Mouse (Mus musculus): ENCODE measurements at regions not wholly inside any gene's neighbourhood (a gene's known extent, or its start where the extent isn't known, plus 50 kb on each side); places are given as distances from the start of the nearest gene placed in this dataset.

DNA sequence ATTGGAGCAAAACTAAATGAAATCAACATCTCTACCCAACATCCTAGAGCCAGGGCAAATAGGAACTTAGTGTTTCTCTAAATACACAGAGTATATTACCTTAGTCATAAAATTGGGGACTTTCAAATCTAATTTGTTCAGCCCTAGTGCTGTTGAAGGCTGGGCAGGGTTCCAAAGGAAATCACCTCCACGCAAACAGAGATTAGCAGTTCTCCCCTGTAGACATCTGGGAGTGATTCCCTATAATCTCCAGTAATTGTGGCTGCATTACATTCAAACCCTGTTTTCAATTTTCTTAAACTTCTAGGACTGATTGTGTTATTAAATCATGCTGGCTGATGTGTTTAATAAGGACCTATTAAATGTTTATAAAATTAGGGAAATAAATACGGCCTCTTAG, 519.7 kb downstream of the Ebf1 start:
- no peak overlapping the region for H3K4me2 ChIP-seq (replicated peaks; ENCODE audit: low read depth)

DNA sequence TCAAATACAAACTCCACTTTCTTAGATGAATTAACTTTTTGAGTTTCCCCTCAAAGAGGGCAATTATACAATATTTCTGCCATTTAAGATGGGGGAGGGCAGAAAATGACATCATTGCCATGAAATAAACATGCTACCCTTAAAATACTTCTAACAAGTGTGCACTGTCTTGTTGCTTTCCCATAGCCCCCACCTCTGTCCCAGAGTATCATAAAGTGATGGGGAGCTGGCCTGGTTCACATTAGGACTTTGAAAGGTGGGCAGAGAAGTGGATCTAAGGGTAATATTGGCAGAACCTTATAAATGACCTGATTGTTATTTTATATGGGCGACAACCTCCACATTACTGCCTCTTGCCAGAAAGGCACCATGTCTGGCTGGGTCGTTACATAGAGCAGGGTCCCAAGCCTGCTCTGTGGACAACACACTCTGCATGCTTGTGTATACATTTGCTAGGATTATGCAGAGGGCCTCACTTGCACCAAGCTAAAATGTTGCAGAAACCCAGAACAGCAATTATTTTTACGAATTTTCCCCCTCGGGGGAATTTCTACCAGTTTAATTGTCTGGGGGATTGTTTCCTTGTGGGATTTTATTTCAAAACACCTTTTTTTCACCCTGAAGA, 521.3 kb downstream of the Ebf1 start:
- Histone ChIP-seq H3K36me3 (ENCODE audit: control insufficient read depth, insufficient read depth) (no peaks in the 10 kb centered on the region), H3K9ac (ENCODE audit: low read depth, low read length) (no peak overlapping the region), H3K4me1 (replicated peaks; ENCODE audit: control insufficient read depth, insufficient read depth, low read length) (no peaks in the 10 kb centered on the region), H3K4me3 (ENCODE audit: low read depth, low read length) (no peak overlapping the region), H3K27me3 (replicated peaks; ENCODE audit: control insufficient read depth, insufficient read depth, low read length) (no peaks in the 10 kb centered on the region), H3K9me3 (ENCODE audit: control insufficient read depth) (no peaks in the 10 kb centered on the region), H3K27ac (ENCODE audit: low read depth, low read length) (no peak overlapping the region), H3K4me2 (replicated peaks; ENCODE audit: low read depth) (no peak overlapping the region)
- no peak for TF ChIP-seq CTCF (IDR thresholded peaks at IDR 0.05; ENCODE audit: low read depth)
- WGBS: 77% methylated on average over 4 of the region's 4 CpGs
- ATAC-seq: no peak

More for the DNA sequence above, 519.7 kb downstream of the Ebf1 start:
- no peak overlapping the region for H3K4me3 ChIP-seq (ENCODE audit: low read depth, low read length)
- no peaks in the 10 kb centered on the region for H3K9me3 ChIP-seq (ENCODE audit: control insufficient read depth)
- H3K27ac ChIP-seq (ENCODE audit: low read depth, low read length): no peak overlapping the region
- H3K36me3 ChIP-seq (ENCODE audit: control insufficient read depth, insufficient read depth): no peaks in the 10 kb centered on the region
- no peaks in the 10 kb centered on the region for H3K27me3 ChIP-seq (replicated peaks; ENCODE audit: control insufficient read depth, insufficient read depth, low read length)
- no peak for TF ChIP-seq CTCF (IDR thresholded peaks at IDR 0.05; ENCODE audit: low read depth)
- 62% methylated on average over 2 of the region's 2 CpGs for WGBS
- ATAC-seq: no peak
- H3K9ac ChIP-seq (ENCODE audit: low read depth, low read length): no peak overlapping the region
- H3K4me1 ChIP-seq (replicated peaks; ENCODE audit: control insufficient read depth, insufficient read depth, low read length): no peaks in the 10 kb centered on the region

DNA sequence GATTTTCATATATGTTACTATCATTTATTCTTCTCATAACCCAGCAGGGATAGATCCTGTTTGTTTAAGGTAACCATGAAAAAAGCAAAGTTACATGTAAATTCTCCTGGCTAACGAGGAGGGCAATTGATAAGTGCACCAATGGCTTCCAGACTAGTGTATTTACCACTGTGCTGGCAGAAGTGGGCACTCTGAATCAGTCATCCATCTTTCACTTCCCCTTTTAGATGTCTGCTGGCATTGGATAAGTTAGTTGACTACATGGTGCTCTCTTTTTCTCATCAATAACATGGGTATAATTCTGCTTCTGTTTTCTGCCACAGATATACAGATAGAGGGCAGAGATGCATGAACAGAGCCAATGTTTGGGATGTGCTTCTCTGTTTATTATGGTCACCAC, 523.4 kb downstream of the Ebf1 start:
- no peak overlapping the region for H3K9ac ChIP-seq (ENCODE audit: low read depth, low read length)
- WGBS: 70% methylated on average over 1 of the region's 1 CpGs
- H3K9me3 ChIP-seq (ENCODE audit: control insufficient read depth): no peaks in the 10 kb centered on the region
- H3K27me3 ChIP-seq (replicated peaks; ENCODE audit: control insufficient read depth, insufficient read depth, low read length): no peaks in the 10 kb centered on the region
- ATAC-seq: no peak
- no peak for TF ChIP-seq CTCF (IDR thresholded peaks at IDR 0.05; ENCODE audit: low read depth)
- no peak overlapping the region for H3K4me2 ChIP-seq (replicated peaks; ENCODE audit: low read depth)
- no peaks in the 10 kb centered on the region for H3K4me1 ChIP-seq (replicated peaks; ENCODE audit: control insufficient read depth, insufficient read depth, low read length)
- H3K27ac ChIP-seq (ENCODE audit: low read depth, low read length): no peak overlapping the region
- no peak overlapping the region for H3K4me3 ChIP-seq (ENCODE audit: low read depth, low read length)
- H3K36me3 ChIP-seq (ENCODE audit: control insufficient read depth, insufficient read depth): no peaks in the 10 kb centered on the region

DNA sequence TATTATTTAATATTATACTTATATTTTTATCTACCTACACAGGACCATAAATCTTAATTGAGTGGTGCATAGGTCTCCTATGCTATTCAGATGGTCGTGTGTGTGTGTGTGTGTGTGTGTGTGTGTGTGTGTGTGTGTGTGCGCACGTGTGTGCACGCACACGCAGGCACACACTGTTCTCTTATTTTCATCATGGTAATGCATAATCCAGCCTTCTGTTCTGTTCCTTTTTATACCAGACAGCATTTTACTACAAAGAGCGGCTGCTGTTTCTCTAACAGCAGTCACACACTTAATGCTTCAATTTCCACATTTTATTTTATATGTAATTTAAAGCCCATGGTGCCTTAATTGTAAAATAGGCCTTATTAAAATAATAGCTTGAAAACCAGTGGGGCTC, 537.0 kb downstream of the Ebf1 start:
- no peak overlapping the region for H3K9ac ChIP-seq (ENCODE audit: low read depth, low read length)
- ATAC-seq: no peak
- 90% methylated on average over 6 of the region's 6 CpGs for WGBS
- H3K27ac ChIP-seq (ENCODE audit: low read depth, low read length): no peak overlapping the region
- H3K9me3 ChIP-seq (ENCODE audit: control insufficient read depth): no peaks in the 10 kb centered on the region
- H3K4me3 ChIP-seq (ENCODE audit: low read depth, low read length): no peak overlapping the region
- H3K36me3 ChIP-seq (ENCODE audit: control insufficient read depth, insufficient read depth): no peaks in the 10 kb centered on the region
- no peak overlapping the region for H3K4me2 ChIP-seq (replicated peaks; ENCODE audit: low read depth)
- no peak for TF ChIP-seq CTCF (IDR thresholded peaks at IDR 0.05; ENCODE audit: low read depth)
- H3K27me3 ChIP-seq (replicated peaks; ENCODE audit: control insufficient read depth, insufficient read depth, low read length): no peaks in the 10 kb centered on the region
- no peaks in the 10 kb centered on the region for H3K4me1 ChIP-seq (replicated peaks; ENCODE audit: control insufficient read depth, insufficient read depth, low read length)

DNA sequence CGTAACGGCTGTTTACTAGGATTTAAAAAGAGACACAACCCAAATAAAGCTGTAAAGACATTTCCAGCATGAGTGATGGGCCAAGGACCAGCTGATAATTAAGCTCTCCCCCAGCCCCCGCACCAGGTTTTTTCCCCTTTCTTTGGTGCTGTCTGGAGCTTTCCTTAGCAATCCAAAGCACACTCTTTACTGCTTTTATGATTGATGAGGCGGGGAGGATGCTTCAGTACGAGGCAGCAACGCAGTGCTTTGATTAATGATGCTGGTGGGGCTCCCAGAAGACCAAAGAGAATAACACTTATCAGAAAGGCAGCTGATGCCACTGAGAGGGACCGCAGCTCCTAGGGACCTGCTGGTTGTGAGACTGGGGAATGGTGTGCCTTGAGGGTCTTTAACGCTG, 537.4 kb downstream of the Ebf1 start:
- no peaks in the 10 kb centered on the region for H3K9me3 ChIP-seq (ENCODE audit: control insufficient read depth)
- no peaks in the 10 kb centered on the region for H3K4me1 ChIP-seq (replicated peaks; ENCODE audit: control insufficient read depth, insufficient read depth, low read length)
- no peak overlapping the region for H3K9ac ChIP-seq (ENCODE audit: low read depth, low read length)
- no peak overlapping the region for H3K27ac ChIP-seq (ENCODE audit: low read depth, low read length)
- no peak for TF ChIP-seq CTCF (IDR thresholded peaks at IDR 0.05; ENCODE audit: low read depth)
- H3K4me3 ChIP-seq (ENCODE audit: low read depth, low read length): no peak overlapping the region
- ATAC-seq: no peak
- H3K27me3 ChIP-seq (replicated peaks; ENCODE audit: control insufficient read depth, insufficient read depth, low read length): no peaks in the 10 kb centered on the region
- H3K36me3 ChIP-seq (ENCODE audit: control insufficient read depth, insufficient read depth): no peaks in the 10 kb centered on the region
- H3K4me2 ChIP-seq (replicated peaks; ENCODE audit: low read depth): no peak overlapping the region
- 53% methylated on average over 8 of the region's 8 CpGs for WGBS

DNA sequence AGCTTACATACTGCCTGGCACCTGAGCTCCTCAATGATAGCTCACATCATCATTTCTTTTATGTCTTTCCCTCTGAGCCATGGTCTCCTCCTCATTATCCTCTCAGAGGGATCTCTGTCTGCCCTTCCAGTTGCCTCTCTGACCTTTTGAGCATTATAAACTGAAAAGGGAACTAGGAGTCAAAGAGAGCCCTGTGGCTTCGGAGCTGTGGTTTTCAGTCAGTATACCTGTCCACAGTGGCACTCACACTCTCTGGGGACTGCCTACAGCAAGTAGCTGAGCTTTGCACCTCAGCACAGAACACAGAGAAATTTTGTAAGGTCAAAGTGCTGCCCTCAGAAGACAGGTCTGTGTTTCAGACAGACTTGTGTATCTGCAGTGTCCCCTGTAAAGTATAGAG, 538.7 kb downstream of the Ebf1 start:
- no peaks in the 10 kb centered on the region for H3K27me3 ChIP-seq (replicated peaks; ENCODE audit: control insufficient read depth, insufficient read depth, low read length)
- no peak for TF ChIP-seq CTCF (IDR thresholded peaks at IDR 0.05; ENCODE audit: low read depth)
- H3K9me3 ChIP-seq (ENCODE audit: control insufficient read depth): no peaks in the 10 kb centered on the region
- no peaks in the 10 kb centered on the region for H3K36me3 ChIP-seq (ENCODE audit: control insufficient read depth, insufficient read depth)
- no peak overlapping the region for H3K4me2 ChIP-seq (replicated peaks; ENCODE audit: low read depth)
- WGBS: 65% methylated on average over 1 of the region's 1 CpGs
- H3K27ac ChIP-seq (ENCODE audit: low read depth, low read length): no peak overlapping the region
- H3K4me3 ChIP-seq (ENCODE audit: low read depth, low read length): no peak overlapping the region
- H3K9ac ChIP-seq (ENCODE audit: low read depth, low read length): no peak overlapping the region
- no peak for ATAC-seq
- no peaks in the 10 kb centered on the region for H3K4me1 ChIP-seq (replicated peaks; ENCODE audit: control insufficient read depth, insufficient read depth, low read length)

DNA sequence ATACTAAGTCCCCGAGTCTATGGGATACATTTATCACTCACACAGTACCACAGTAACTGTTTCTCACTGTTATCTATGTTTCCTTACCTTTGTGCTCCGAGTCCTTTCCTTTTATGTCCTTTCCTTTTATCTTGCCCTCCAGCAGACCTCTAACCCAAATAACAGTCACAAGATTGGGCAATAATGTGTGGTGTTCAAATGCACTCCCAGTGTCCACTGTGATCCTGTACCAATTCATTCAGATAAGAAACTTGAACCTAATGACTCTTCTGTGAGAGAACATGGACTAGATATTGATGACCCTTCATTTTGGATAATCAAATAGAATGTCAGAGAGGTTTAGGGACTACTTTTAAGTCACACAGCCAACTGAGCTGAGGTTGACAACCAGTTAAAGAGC, 541.2 kb downstream of the Ebf1 start:
- Histone ChIP-seq H3K9ac (ENCODE audit: low read depth, low read length) (no peak overlapping the region), H3K27ac (ENCODE audit: low read depth, low read length) (no peak overlapping the region), H3K4me3 (ENCODE audit: low read depth, low read length) (no peak overlapping the region), H3K27me3 (replicated peaks; ENCODE audit: control insufficient read depth, insufficient read depth, low read length) (no peaks in the 10 kb centered on the region), H3K4me1 (replicated peaks; ENCODE audit: control insufficient read depth, insufficient read depth, low read length) (no peaks in the 10 kb centered on the region), H3K36me3 (ENCODE audit: control insufficient read depth, insufficient read depth) (no peaks in the 10 kb centered on the region), H3K9me3 (ENCODE audit: control insufficient read depth) (no peaks in the 10 kb centered on the region), H3K4me2 (replicated peaks; ENCODE audit: low read depth) (no peak overlapping the region)
- WGBS: 30% methylated on average over 2 of the region's 2 CpGs
- ATAC-seq: no peak
- TF ChIP-seq CTCF (IDR thresholded peaks at IDR 0.05; ENCODE audit: low read depth): no peak
